Comparison of ENCODE assay signal across 8 mouse cellular contexts in the genomic region with DNA sequence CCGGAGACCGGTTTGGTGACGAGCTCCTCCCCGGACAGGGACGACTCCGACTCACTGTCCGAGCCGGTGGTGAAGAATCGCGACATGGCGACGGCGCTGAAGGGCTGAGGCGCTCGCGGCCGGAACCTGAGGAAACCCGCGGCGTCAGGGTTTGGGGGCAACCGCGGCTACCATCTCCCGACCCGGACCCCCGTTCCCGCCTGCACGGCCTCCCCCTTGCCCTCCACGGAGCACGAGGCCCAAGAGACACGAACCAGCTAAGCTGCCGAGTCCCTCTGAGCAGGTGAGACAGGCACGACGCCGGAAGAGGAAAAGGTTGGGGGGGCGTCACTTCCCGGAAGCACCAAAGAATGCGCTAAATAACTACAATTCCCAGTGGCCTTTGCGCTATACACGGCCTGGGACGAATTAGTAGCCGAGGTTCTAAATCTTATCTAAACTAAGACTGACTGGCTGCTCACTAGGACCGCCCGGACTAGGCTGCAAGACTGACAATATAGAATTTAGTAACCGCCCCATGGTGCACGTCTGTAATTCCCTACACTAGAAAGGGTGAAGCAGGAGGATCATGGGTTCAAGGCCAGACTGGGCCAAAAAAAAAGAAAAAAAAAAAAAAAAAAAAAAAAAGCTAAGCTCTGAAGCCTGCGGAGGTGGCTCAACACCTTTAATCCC. TPM values are rescaled to one million over a fixed set of nuclear protein-coding genes. Genes with fewer than 3 reads are reported as not detected.
DNase-seq lines count a peak whose midpoint lies in the region; ATAC-seq and TF ChIP-seq lines count a peak whose summit lies in the region.

Gene Eif3c, minus strand, starts transcription at position 318 of the 672 bp plus-strand sequence.

- peaks cover 34% of the 10 kb centered on the region for H3K36me3 ChIP-seq in C2C12 (ENCODE audit: control insufficient read depth, insufficient read depth)
- peaks cover 35% of the 10 kb centered on the region for H3K36me3 ChIP-seq in heart, embryonic 10.5 days
- peaks cover 36% of the 10 kb centered on the region for H3K36me3 ChIP-seq in kidney, embryonic 15.5 days

- peak within 1 kb of the TSS; percentile 92 for H3ac ChIP-seq in C2C12 (ENCODE audit: control insufficient read depth, insufficient read length, low read depth)

- DNase-seq in brain, adult 2 months (ENCODE audit: low read depth, low spot score): peak; percentile 97
- peak; percentile 95 for DNase-seq in heart, embryonic 10.5 days (ENCODE audit: low spot score)
- DNase-seq in liver: peak; percentile 86
- peak; percentile 75 to 86 for DNase-seq in spleen, postnatal 4 days (ENCODE audit: low spot score in 2 of 2)

- H3K27ac ChIP-seq in heart, embryonic 10.5 days: peak within 1 kb of the TSS; percentile 89
- peak within 1 kb of the TSS; percentile 84 for H3K27ac ChIP-seq in kidney, embryonic 15.5 days

- H3K9ac ChIP-seq in kidney, embryonic 15.5 days: peak within 1 kb of the TSS; percentile 68

- no peaks in the 10 kb centered on the region for H3K4me1 ChIP-seq in heart, embryonic 10.5 days
- H3K4me1 ChIP-seq in kidney, embryonic 15.5 days: peaks cover 11% of the 10 kb centered on the region; the same call in 1 of the 2 replicates

- H3K79me3 ChIP-seq in C2C12 (ENCODE audit: low read depth): peaks cover 16% of the 10 kb centered on the region

- WGBS in heart, embryonic 10.5 days: under 1% methylated on average over 46 of the region's 46 CpGs
- under 1% methylated on average over 46 of the region's 46 CpGs for WGBS in kidney, embryonic 15.5 days

- peak within 1 kb of the TSS; percentile 61 for H3K4me2 ChIP-seq in kidney, embryonic 15.5 days

- peaks cover 57% of the 10 kb centered on the region for H3K79me2 ChIP-seq in C2C12 (ENCODE audit: control insufficient read depth, insufficient read depth)

- no peaks in the 10 kb centered on the region for H3K9me3 ChIP-seq in heart, embryonic 10.5 days
- H3K9me3 ChIP-seq in kidney, embryonic 15.5 days (replicated peaks): no peaks in the 10 kb centered on the region

- TF ChIP-seq CTCF in C2C12 (IDR thresholded peaks at IDR 0.05; ENCODE audit: control insufficient read depth, insufficient read depth, insufficient read length): no peak

- H3K27me3 ChIP-seq in C2C12 (ENCODE audit: control insufficient read depth, insufficient read depth, insufficient read length): no peaks in the 10 kb centered on the region
- H3K27me3 ChIP-seq in heart, embryonic 10.5 days (ENCODE audit: insufficient read depth, poor library complexity, severe bottlenecking): no peaks in the 10 kb centered on the region
- H3K27me3 ChIP-seq in kidney, embryonic 15.5 days: no peaks in the 10 kb centered on the region

- H3K4me3 ChIP-seq in C2C12 (ENCODE audit: insufficient read depth, poor library complexity, severe bottlenecking): peak within 1 kb of the TSS; percentile 93
- H3K4me3 ChIP-seq in heart, embryonic 10.5 days: peak within 1 kb of the TSS; percentile 89
- H3K4me3 ChIP-seq in kidney, embryonic 15.5 days (replicated peaks): peak within 1 kb of the TSS; percentile 74

- peak; percentile 94 for ATAC-seq in erythroblast, adult 5-6 weeks (replicated peaks; ENCODE audit: low FRiP score, poor library complexity, severe bottlenecking)
- ATAC-seq in kidney, embryonic 15.5 days (replicated peaks; ENCODE audit: low FRiP score): peak; percentile 97
- peak; percentile 95 for ATAC-seq in monocyte, adult 5-6 weeks (replicated peaks; ENCODE audit: insufficient number of reproducible peaks, low FRiP score, low TSS enrichment, poor library complexity, severe bottlenecking)

TF ChIP-seq in C2C12, 6 proteins besides CTCF, POLR2A, EP300 and RAD21:
- no peak for TF ChIP-seq MYOD1 (IDR thresholded peaks at IDR 0.05; ENCODE audit: control insufficient read depth, insufficient read length, low read depth)
- no peak for TF ChIP-seq MYOG (IDR thresholded peaks at IDR 0.05; ENCODE audit: control insufficient read depth, extremely low read depth, insufficient read length)
- no peak for TF ChIP-seq CEBPB (IDR thresholded peaks at IDR 0.05; ENCODE audit: low read depth)
- TF ChIP-seq MAX (IDR thresholded peaks at IDR 0.05): no peak
- TF ChIP-seq FOSL1 (IDR thresholded peaks at IDR 0.05; ENCODE audit: insufficient read depth, low read length, poor library complexity, severe bottlenecking): no peak
- TF ChIP-seq USF1 (IDR thresholded peaks at IDR 0.05; ENCODE audit: low read depth): no peak
TF ChIP-seq in C2C12: peak in this region for 0.

RNA-seq across cellular contexts. Expression of gene Eif3c, which starts in this region (rescaled TPM):
- polyA plus RNA-seq in C2C12 (2012; fragmentation: generic; extraction: Trizol): 228 TPM
- total RNA-seq in erythroblast, adult 5-6 weeks (2015; ENCODE audit: low replicate concordance): 44.2 and 57.9 TPM in 2 replicates
- total RNA-seq in erythroblast, adult 5-6 weeks (2017; ENCODE audit: low replicate concordance): 79.4 and 87.0 TPM in 2 replicates
- 155 and 179 TPM in 2 replicates for polyA plus RNA-seq in heart, embryonic 10.5 days (2016; fragmentation: Nextera tagmentation; extraction: Ambion mirVana)
- polyA plus RNA-seq in kidney, embryonic 15.5 days (2015; fragmentation: Nextera tagmentation; extraction: Ambion mirVana): 231 and 236 TPM in 2 replicates
- 127 to 175 TPM (median 140 TPM) in 3 replicates for total RNA-seq in monocyte, adult 5-6 weeks (2017)

Comparison
In these comparisons a context has a peak if more than half of its experiments do, and no peak if none do; other contexts are left out.
1. Peak in every context shown above with its lines: DNase-seq, ATAC-seq, H3K4me3 ChIP-seq and H3K27ac ChIP-seq.